Mouse (Mus musculus): ENCODE results near the gene Chek2.
"Not testable (repeated sequence)": the region's sequence is repeated elsewhere in the genome, so short reads cannot be mapped to it uniquely, and the experiment has no call there.

Gene Chek2

DNA sequence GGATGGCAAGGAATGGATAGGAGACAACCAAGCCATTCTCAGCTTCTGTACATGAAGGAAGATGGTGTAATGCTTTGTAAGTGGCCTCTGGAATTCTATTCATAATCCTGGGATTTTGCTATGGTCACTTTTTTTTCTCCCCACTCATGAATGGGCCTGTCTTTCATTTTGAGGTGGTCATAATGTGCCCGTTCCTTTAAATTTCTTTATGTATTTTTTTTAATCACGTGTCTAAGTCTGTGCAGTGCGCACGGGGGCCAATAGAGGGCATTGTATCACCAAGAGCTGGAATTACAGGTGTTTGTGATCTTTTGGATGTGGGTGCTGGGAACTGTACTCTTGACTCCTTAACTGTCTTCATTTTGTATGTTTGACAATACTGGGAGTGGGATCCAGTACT is 686 bp downstream of the Chek2 start:
- DNase-seq = peak; percentile 39

DNA sequence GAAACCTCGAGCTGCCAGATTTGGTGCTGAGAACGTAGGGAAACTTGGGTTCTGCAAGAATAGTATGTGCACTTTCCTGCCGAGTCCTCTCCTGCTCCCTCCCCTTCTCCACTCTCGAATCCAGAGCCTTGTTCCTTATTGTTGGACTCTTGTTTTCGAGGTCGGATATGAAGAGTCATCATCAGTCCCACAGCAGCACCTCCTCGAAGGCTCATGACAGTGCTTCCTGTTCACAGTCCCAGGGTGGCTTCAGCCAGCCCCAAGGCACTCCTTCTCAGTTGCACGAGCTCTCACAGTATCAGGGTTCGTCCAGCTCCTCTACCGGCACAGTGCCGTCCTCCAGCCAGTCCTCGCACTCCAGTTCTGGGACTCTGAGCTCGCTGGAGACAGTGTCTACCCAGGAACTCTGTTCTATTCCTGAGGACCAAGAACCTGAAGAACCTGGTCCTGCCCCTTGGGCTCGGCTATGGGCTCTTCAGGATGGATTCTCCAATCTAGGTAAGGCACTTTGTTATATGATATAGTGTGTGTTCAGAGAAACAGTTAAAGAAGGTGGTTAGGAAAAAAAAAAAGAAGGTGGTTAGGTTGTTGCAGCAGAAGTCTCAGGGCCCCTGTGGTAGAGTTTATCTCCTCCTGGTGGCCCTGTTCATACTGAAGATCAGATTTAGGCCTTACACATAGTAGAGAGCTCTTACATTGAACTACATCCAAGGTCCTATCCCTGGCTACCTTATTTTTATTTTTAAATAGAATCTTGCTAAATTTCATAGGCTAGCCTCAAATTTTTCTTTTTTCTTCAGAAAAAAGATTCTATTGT is 1.5 kb downstream of the Chek2 start:
- DNase-seq = no peak

DNA sequence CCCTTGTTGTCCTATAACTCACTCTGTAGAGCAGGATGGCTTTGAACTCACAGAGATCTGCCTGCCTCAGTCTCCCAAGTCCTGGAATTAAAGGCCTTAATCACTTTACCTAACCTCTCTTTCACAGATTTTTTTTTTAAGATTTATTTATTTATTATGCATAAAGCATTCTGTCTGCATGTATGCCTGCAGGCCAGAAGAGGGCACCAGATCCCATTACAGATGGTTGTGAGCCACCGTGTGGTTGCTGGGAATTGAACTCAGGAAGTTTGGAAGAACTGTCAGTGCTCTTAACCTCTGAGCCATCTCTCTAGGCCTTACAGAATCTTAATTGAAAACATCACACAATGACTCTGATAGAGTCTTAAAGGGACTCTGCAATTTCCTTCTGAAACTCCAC is 13.2 kb downstream of the Chek2 start:
- no peak for DNase-seq

DNA sequence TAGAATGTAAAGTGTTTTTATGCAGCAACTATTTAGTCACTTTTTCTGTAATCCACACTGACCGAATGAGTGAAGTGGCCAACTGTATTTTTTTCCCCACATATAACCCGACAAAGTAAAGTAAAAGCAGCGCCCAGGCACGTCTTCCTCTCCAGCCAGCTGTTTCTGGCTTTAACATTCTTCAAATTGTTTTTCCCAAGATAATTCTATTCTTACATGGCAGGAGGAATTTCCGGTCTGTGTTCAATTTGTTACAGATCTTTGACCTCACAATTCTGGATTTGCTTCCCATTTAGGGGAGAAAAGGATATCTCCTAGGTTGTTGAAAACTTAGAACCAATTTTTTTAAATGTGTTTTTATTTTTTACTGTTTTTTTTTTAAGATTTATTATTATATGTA is 17.3 kb downstream of the Chek2 start:
- DNase-seq = no peak

DNA sequence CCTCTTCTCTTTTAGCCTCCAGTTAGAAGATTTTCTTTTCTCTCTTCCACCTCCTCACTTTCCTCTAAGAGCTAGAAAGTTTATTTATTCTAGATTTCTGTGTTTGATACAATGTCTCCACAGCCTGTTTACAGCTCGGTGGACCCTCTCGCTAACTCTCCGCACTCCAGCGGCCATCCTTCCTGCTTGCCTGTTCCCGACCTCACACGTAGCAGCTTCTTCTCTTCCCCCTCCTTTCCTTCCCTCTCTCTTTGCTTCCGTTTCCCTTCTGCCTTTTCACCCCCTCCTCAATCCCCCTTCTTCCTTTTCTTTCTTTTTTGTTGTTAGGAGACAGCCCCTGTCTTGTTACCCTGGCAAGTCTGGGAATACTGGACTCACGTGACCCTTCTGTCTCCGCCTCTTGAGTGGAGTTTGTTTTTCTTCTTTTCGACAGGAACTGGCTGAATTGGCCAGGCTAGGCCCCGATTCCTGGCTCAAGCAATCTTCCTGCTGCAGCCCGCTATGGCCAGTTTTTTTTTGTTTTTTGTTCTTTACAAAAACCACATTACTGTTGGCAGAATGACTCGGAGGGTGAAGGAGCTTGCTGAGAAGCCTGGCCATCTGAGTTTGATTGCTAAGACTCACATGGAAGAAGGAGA is 19.4 kb downstream of the Chek2 start:
- peak; percentile 10 for DNase-seq

DNA sequence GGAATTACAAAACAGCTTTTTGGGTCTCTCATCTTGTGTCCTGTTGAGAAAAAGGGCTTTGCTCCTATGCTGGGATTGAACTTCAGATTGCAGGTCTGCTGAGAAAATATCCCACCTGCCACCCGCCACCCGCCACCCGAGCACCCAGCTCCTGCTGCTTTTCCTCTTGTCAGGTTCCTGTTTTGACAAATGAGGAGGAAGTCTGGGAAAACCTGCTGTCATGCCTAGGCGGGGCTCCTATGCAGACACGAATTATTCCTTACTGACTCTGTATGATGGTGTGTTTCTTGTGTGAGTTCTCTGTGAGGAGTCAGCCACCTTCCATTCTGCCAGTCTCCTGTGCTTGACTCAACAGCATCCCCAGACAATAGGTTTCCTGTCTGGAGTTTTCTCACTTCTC is 20.7 kb downstream of the Chek2 start:
- DNase-seq = no peak

DNA sequence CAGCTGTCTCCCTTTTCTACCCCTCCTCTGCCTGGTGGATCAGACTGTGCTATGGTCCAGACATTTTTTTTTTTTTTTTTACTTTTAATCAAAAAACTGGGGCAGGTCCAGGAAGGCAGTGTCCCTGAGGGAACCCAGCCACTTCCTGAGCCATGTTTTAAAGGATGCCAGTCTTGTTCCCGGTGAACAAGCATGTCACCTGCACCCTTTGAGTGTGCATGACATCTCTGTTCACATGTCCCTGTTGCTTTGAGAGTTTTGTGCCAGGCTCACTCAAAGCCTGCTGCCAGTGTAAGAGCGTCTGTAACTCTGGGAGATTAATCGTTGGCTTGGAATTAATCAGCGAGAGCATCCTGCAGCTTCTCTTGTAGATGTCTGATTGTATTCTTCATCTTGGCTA is 28.7 kb downstream of the Chek2 start:
- no peak for DNase-seq

DNA sequence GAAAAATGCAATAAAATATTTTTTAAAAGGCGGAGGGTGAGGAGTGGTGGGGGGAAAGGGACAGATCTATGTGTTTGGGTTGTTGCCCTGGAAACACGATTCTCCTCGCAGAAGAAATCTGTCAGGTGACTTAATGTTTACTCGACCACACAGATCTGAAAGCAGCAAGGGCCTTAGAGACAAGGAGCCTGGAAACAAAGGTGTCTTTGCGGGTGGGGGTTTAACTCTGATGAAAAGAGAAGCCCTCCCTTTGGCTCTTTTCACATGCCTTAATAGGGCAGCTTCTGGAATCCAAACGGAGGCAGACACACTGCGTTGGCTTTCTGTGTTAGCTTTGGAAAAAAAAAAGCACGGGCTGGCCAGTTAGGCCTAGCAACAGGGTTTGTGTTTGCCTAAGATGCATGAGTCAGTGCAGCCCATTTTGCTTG is 29.5 kb downstream of the Chek2 start:
- no peak for DNase-seq

DNA sequence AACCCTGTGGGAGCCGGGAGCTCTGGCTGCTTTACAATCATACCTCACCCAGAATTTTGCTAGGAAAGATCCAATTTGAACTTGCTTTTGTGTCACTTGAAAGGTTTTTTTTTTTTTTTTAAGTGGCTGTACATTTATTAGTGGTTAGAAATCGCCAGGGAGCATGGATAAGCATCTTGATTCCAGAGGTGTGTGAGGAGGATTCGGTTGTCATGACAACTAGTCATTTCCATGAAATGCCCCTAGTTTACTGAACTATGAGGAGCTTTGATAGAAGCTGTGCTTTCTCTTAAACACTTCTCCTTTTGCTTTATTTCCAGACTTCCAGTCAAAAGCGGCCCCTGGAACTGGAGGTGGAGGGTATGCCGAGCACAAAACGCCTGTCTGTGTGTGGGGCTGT is 33.4 kb downstream of the Chek2 start:
- no peak for DNase-seq

DNA sequence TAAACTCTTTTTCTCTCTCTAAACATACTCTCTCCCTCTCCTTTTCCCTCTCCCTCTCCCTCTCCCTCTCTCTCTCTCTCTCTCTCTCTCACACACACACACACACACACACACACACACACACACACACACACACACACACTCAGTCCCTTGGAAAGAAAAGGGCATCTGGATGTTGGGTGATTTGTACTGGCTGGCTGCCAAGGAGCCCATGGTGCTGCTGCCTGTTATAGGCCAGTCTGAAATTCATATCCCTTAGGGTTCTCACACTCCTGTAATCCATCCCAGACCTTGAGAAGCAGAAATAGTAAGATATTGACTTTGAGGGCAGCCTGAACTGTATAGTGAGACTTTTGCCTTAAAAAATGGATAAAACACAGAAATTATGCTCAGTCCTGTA is 34.9 kb downstream of the Chek2 start:
- peak; percentile 14 for DNase-seq

DNA sequence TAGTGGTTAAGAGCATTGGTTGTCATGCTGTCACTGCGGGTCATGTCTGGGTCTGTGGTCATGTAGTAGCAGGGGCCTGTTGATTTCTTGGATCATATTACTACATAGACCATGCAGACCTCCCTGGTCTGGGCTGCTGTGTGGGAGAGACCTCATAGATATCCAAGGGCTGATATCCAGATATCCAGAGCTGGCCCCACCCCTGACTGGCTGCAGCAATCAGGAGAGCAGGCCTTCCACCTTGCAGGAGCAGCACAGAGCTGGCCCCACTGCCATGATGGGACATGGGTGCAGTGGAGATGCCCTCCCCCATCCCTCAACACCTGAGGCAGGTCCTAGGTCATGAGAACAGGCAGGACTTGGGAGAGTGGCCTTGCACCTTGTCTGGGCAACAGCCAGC is 35.5 kb downstream of the Chek2 start:
- no peak for DNase-seq

DNA sequence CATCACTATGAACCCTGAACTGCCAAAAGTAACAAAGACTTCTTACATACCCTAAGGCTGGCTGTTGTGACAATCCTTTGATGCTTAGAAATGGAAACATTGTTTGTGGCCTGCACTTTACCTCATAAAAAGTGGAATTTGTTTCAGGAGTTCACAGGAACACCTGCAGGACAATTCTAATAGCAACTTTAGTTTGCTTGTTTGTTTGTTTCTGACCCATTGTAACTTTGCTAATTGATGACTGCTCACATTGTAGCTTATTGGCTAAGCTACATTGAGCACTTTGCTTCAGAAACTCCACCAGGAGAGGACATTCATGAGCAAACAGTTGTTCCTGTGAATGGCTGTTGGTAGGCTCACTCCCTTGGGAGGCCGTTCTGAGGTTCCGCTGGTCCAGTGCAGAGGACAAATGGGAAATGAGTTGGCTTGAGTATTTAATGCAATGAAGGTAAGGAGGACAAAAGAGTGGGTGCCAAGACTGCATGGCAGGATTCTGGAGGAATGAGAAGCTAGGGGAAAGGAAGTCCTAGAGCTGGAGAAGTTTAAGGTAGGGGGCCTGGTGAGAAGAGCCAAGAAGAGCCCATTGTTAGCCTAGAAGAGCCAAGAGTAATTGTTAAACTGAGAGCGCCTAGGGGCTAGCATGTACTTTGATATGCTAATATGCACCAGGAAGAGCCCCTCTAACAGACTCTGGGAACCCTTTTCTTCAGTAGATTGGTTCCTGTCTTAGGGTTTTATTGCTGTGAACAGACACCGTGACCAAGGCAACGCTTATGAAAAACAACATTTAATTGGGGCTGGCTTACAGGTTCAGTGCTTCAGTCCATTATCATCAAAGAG is 38.1 kb downstream of the Chek2 start:
- DNase-seq = no peak

DNA sequence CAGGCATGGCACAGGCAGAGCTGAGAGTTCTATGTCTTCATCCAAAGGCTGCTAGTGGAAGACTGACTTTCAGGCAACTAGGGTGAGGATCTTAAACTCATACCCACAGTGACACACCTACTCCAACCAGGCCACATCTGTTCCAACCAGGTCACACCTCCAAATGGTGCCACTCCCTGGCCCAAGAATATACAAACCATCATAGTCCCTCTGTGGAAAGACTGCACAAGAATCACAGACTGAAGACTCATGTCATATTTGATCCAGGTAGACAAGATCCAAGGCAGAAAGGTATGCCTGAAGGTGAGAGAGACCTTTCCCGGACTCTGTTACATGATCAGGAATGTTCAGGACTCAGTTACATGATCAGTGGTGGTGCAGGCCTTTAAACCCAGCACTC is 38.7 kb downstream of the Chek2 start:
- DNase-seq = not testable (repeated sequence)

DNA sequence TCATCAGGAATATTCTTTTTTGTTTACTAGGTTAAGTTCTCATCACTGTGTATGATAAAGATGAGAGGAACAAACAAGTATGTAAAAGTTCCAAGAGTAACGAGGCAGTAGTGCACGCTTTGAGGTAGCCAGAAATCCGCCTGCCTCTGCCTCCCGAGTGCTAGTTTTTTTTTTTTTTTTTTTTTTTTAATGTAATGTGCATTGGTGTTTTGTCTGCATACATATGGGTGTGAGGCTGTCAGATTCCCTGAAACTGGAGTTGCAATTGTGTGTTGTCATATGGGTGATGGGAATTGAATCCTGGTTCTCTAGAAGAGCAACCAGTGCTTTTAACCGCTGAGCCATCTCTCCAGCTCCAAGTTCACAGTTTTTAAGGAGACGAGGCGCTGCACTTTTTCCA is 39.3 kb downstream of the Chek2 start:
- DNase-seq = no peak

DNA sequence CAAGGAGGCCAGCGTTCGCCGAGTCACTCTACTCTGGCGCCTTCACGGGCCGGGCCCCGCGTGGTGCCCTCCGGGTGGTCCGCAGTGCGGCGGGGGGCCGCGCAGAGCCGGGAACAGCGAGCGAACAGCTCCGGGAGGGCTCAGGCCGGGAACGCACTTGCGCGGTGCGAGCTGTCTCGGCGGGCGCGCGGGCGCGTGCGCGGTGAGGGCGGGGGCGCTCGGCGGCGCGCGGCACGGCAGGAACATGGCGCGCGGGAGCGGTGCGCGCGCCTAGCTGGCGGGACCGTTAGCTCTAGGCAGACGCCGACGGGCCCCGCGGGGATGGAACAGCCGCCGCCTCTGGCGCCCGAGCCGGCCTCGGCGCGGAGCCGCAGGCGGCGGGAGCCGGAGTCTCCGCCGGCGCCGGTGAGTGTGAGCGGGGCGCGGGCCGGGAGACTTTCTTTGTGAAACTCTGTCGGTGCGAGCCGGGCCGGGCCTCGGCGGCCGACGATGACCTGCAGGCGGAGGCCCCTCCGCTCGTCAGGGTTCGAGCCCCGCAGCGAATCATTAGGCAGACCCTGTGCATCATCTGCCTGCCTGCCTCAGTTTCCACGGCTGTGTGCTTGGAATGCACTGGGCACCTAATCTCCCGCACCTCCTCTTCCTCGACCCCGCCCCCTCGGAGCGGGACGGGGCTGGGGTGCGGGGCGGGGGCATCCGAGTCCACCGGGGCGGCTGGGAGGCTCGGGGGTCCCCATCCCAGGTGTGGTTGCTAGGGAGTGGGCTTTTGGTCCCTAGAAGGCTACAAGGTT is 40.0 kb downstream of the Chek2 start, which contains the start of gene Ttc28:
Ttc28 (plus strand) TSS at position 220 of the 791 bp plus-strand sequence.
- DNase-seq = peak; percentile 90

DNA sequence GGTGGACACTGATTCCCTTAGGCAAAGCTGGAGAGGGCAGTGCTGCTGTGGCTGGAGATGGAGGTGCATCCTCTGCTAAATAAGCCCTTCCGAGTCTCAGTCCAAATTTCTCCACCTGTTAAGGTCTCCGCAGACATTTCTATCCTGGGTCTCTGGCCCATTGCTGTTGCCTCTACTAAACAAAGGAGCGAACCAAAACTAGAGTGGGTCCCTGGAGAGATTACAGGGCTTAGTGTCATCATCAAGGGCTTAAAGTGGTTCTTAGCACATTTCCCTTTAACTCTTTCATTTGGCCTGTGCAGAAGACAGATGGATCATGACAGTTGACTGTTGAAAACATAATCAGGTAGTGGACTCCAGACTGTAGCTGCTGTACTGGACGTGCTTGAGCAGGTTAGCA is 48.8 kb downstream of the Chek2 start:
- no peak for DNase-seq

DNA sequence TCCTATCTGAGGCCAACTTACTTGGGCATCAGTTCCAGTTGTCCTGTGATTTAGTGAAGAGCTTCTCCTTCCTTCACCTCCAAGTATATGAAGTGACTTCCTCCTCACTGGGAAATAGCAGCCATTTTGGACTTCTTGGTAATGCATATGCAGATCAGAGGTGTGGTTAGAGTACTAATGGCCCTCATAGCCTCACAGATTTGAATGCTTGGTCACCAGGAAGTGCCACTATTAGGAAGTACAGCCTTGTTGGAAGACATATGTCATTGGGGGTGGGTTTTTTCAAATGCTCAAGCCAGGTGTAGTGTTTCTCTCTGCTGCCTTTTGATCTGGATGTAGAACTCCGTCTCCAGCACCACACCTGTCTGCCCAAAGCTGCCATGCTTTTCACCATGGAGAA is 50.2 kb downstream of the Chek2 start:
- DNase-seq = no peak

DNA sequence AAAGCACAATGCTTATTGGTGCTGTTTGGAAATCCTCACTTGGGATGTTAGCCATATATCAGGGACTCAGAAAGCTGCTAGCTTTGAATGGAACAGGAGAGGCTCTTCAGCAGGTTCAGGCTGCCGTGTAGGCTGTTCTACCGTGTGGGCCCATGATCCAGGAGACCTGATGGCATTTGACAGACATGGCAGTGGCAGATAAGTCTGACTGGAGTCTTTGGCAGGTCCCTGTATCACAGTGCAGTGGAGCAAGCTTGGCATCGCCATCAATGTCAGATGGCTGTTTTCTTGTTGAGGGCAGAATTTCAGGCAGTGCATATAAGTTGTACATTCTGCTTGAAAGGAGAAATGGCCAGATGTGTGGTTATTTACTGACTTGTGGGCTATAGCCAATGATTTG is 50.8 kb downstream of the Chek2 start:
- no peak for DNase-seq

DNA sequence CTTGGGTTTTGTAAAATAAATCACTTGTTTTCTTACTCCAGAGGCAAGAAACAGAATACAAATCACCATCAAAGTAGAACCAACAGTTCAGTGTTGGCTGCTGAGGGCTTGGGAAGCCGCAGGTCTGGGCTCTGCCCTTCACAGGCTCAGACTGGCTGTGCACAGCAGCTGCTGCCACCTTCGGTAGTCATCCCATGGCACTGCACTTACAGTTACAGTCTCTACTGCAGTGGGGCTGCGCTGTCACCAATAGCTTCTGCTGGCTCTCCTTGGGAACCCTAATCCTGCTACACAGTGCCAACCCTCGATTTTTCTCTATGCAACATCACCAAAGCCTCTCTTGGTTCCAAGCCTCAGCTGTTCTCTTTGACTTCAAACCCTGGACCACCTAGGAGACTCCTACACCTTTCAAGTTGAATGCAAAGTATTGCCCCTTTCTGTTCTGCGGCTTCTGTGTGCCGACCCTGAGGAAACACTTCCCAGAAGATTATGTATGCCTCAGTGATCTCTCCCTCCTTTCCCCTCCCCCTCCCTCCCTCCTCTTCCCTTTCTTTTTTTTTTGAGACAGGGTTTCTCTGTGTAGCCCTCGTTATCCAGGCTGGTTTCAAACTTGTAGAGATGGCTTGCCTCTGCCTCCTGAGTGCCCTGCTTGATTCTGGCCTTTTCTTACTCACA is 57.5 kb downstream of the Chek2 start:
- DNase-seq = no peak

DNA sequence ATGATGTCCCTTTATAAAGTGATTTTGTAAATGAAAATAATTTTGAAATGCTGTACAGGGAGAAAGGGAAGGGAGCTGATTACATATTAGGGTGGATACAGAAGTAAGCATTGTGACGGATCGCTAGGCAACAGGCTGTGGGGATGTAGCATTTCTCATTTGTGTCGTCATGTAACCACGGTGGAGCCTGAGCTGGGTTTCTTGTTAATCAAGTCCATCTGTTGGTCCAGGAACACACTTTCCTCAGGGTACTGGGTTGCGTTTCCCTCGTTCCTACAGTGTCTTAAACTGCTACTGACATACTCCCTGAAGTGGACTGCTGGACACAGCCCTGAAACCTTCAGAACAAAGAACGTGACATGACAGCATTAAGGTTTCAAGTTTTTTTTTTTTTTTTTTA is 58.4 kb downstream of the Chek2 start:
- DNase-seq = no peak

DNA sequence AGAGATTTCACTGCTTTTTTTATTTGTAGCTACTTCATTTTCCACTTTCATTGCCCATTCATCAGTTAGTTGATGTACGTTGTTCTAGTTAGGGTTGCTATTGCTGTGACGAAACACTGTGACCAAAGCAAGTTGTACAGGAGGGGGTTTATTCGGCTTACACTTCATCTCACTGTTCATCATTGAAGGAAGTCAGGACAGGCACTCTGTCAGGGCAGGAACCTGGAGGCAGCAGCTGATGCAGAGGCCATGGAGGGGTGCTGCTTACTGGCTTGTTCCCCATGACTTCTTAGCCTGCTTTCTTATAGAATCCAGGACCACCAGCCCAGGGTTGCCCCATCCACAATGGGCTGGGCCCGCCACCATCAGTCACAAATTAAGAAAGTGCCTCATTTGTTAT is 59.0 kb downstream of the Chek2 start:
- no peak for DNase-seq

DNA sequence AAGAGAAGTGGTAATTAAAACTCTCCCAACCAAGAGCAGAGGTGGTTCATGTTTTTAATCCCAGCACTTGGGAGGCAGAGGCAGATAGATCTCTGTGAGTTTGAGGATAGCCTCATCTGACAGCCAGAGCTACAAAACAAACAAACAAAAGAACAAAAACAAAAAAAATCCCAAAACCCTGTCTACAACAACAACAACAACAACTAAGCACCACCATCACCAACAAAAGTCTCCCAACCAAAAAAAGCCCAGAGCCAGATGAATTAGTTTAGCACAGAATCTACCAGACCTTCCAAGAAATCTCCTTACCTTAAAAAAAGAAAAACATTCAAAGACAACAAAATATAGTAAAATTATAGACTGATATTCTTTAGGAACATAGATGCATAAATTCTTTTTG is 60.6 kb downstream of the Chek2 start:
- DNase-seq = no peak
